Comparison of ENCODE assay signal across 13 mouse cellular contexts in genomic region chr3:115049060-115049459, GRCm38 (mm10).
"Had no signal": no experiment of that assay in that cellular context is flagged by ENCODE, and none has a peak within 500 bp of the region (broad histone marks: within the 10 kb centered on the region; RNA-seq: fewer than 3 reads in every experiment).

No protein-coding gene starts in this region.

- H3K4me2 ChIP-seq: lung, embryonic 14.5 days; midbrain, embryonic 13.5 days had no signal

- H3K27ac ChIP-seq: kidney, postnatal 0 days; layer of hippocampus, adult 2 months; liver, embryonic 14.5 days; macrophage; midbrain, embryonic 13.5 days had no signal

- H3K36me3 ChIP-seq: midbrain, embryonic 13.5 days had no signal

- H3K4me1 ChIP-seq: midbrain, embryonic 13.5 days had no signal

- H3K9ac ChIP-seq: liver, embryonic 14.5 days; liver, postnatal 0 days; lung, embryonic 14.5 days; midbrain, embryonic 13.5 days had no signal

- H3K27me3 ChIP-seq: midbrain, embryonic 13.5 days had no signal

- DNase-seq: kidney, adult 2 months; kidney, postnatal 25 days; layer of hippocampus, adult 9-11 months; liver, postnatal 0 days; lung, embryonic 14.5 days; thymus, adult 18-20 months; thymus, postnatal 36 days had no signal

- H3K4me3 ChIP-seq: layer of hippocampus, adult 2 months; midbrain, embryonic 13.5 days had no signal

- H3K9me3 ChIP-seq: midbrain, embryonic 13.5 days had no signal

- ATAC-seq: liver, postnatal 0 days; lung, postnatal 0 days; midbrain, embryonic 13.5 days had no signal
